Mouse (Mus musculus) kidney, adult 2 months (tissue): Measurements from ENCODE around the gene Ciao2a. TPM values are rescaled to one million over a fixed set of nuclear protein-coding genes. Genes with fewer than 3 reads are reported as not detected.

ENCODE experiments used
- DNase-seq: peaks from one replicate; pipeline ENCODE4 v3.0.0; 2021
- H3K27ac ChIP-seq: fragments of 200-500 bp; 2 replicates; pipeline ENCODE4 v1.5.1; 2012; ENCODE audit warnings: low read depth, low read length, control low read depth, inconsistent platforms; ENCODE audit not compliant: insufficient read depth
- H3K27me3 ChIP-seq: fragments of 200-500 bp; replicated peaks from 2 replicates; pipeline ENCODE4 v1.6.1; 2012; ENCODE audit warnings: mild to moderate bottlenecking, moderate library complexity, low read length, inconsistent platforms; ENCODE audit not compliant: control insufficient read depth, insufficient read depth
- H3K36me3 ChIP-seq: fragments of 200-500 bp; 2 replicates; pipeline ENCODE4 v1.6.1; 2012; ENCODE audit warnings: mild to moderate bottlenecking, moderate library complexity, low read length, inconsistent platforms; ENCODE audit not compliant: control insufficient read depth, insufficient read depth
- H3K4me1 ChIP-seq: fragments of 200-500 bp; 2 replicates; pipeline ENCODE4 v1.6.1; 2011; ENCODE audit warnings: low read length; ENCODE audit not compliant: control insufficient read depth, insufficient read depth
- H3K4me3 ChIP-seq: fragments of 200-500 bp; 2 replicates; pipeline ENCODE4 v1.5.1; 2011; ENCODE audit warnings: mild to moderate bottlenecking, low read depth, low read length, control low read depth; ENCODE audit not compliant: insufficient read depth
- CTCF ChIP-seq: fragments of 200-500 bp; conservative IDR thresholded peaks from 2 replicates; pipeline ENCODE4 v1.5.1; 2011; ENCODE audit warnings: low read depth, mild to moderate bottlenecking, control low read depth, low read length, moderate library complexity, mixed read lengths; ENCODE audit not compliant: insufficient read depth, insufficient read length
- POLR2A ChIP-seq: fragments of 200-500 bp; IDR thresholded peaks from one replicate; pipeline ENCODE4 v1.6.1; 2011; ENCODE audit warnings: low read depth, low read length, control low read depth
- WGBS: fragments of 180-500 bp; shearing (Covaris S2); methylation state at CpG from one replicate; pipeline ENCODE4 v1.1.7; 2018; 5-methylcytosine and 5-hydroxymethylcytosine counted together
- polyA plus RNA-seq: library from polyadenylated mRNA; depleted of rRNA; stranded (reverse); fragments of >200 nt; gene quantifications from 2 replicates; pipeline ENCODE4 v1.2.3, GENCODE M21; 2012; rRNA removed

The Ciao2a gene
- polyA plus RNA-seq, 1 experiment, result 39.9 TPM

DNA sequence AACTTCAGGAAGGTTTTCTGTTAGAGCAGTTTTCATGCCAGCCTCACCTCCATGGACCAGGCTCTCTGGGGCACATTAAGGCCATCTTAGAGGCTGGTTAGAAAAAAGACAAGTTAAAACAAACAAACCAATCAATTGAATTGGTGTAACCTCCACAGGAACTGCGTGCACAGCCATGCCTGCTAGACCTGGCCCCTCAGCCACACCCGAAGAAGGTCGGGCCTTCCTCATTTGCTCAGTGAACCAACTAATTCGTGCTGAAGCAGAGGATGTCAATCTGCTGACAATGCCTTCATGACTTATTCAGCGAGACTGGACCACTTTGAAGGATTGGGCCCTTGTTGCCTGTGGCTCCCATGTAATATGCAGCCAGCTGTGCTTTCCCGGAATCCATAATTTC is 60.0 kb downstream of the Ciao2a start:
- Histone ChIP-seq H3K36me3 (no peaks in the 10 kb centered on the region), H3K4me3 (no peak overlapping the region), H3K27ac (no peak overlapping the region), H3K27me3 (no peaks in the 10 kb centered on the region), H3K4me1 (no peaks in the 10 kb centered on the region)
- TF ChIP-seq POLR2A (no peak), CTCF (no peak)
- WGBS, result 46% methylated on average over 6 of the region's 6 CpGs
- no peak for DNase-seq

Other genes with a start within 250 kb of the Ciao2a start
- 0.42 and 0.47 TPM in 2 replicates for gene Pclaf, start 236.4 kb upstream of the Ciao2a start, polyA plus RNA-seq
- gene Trip4, start 217.8 kb upstream of the Ciao2a start, polyA plus RNA-seq, result 11.9 and 13.2 TPM in 2 replicates
- 4.0 and 4.3 TPM in 2 replicates for gene Csnk1g1, start 217.7 kb upstream of the Ciao2a start, polyA plus RNA-seq
- gene Ppib, start 66.4 kb upstream of the Ciao2a start, polyA plus RNA-seq, result 278 and 338 TPM in 2 replicates
- gene Snx22, start 56.9 kb upstream of the Ciao2a start, polyA plus RNA-seq, result 1.1 and 1.6 TPM in 2 replicates
- gene Snx1, start within 50 bp of the Ciao2a start, polyA plus RNA-seq, result 74.3 and 76.7 TPM in 2 replicates
- gene Dapk2, start 31.6 kb downstream of the Ciao2a start, polyA plus RNA-seq, result 10.8 and 11.8 TPM in 2 replicates
- gene Herc1, start 223.8 kb downstream of the Ciao2a start, polyA plus RNA-seq, result 12.0 TPM in 2 replicates